Mouse (Mus musculus) splenic B cell, adult 2 months (primary cell): ENCODE measurements around the gene Timp3.

Source experiments
- DNase-seq: peaks from one replicate; pipeline ENCODE4 v3.0.0-alpha.2; 2011; ENCODE audit warnings: low read depth, low spot score
- H3K27me3 ChIP-seq: 2 replicates; pipeline ENCODE4 v1.6.1; 2012; ENCODE audit warnings: mild to moderate bottlenecking, low read length, moderate library complexity, mixed read lengths; ENCODE audit not compliant: control insufficient read depth, poor library complexity, insufficient read depth, severe bottlenecking
- H3K36me3 ChIP-seq: 2 replicates; pipeline ENCODE4 v1.6.1; 2012; ENCODE audit warnings: mild to moderate bottlenecking, low read length, moderate library complexity, mixed read lengths; ENCODE audit not compliant: control insufficient read depth, poor library complexity, insufficient read depth, severe bottlenecking

The Timp3 gene

GRCm38 (mm10) chr10:86342151-86342550 is 42.0 kb downstream of the Timp3 start:
- Histone ChIP-seq H3K36me3 (no peaks in the 10 kb centered on the region), H3K27me3 (no peaks in the 10 kb centered on the region)
- DNase-seq, result no peak

GRCm38 (mm10) chr10:86342713-86343112 is 42.5 kb downstream of the Timp3 start:
- Histone ChIP-seq H3K27me3 (no peaks in the 10 kb centered on the region), H3K36me3 (no peaks in the 10 kb centered on the region)
- no peak for DNase-seq

GRCm38 (mm10) chr10:86343362-86343761 is 43.2 kb downstream of the Timp3 start:
- H3K27me3 ChIP-seq, result no peaks in the 10 kb centered on the region
- DNase-seq, result no peak
- no peaks in the 10 kb centered on the region for H3K36me3 ChIP-seq

- Histone ChIP-seq H3K36me3 (no peaks in the 10 kb centered on the region), H3K27me3 (no peaks in the 10 kb centered on the region)
- DNase-seq, result no peak
Measured at GRCm38 (mm10) chr10:86343931-86344330, 43.8 kb downstream of the Timp3 start.

- H3K27me3 ChIP-seq, result no peaks in the 10 kb centered on the region
- H3K36me3 ChIP-seq, result no peaks in the 10 kb centered on the region
- no peak for DNase-seq
Measured at GRCm38 (mm10) chr10:86344654-86345053, 44.5 kb downstream of the Timp3 start.

- Histone ChIP-seq H3K36me3 (no peaks in the 10 kb centered on the region), H3K27me3 (no peaks in the 10 kb centered on the region)
- DNase-seq, result no peak
Measured at GRCm38 (mm10) chr10:86345645-86346044, 45.5 kb downstream of the Timp3 start.

GRCm38 (mm10) chr10:86346235-86346840 is 46.2 kb downstream of the Timp3 start:
- no peak for DNase-seq
- Histone ChIP-seq H3K36me3 (no peaks in the 10 kb centered on the region), H3K27me3 (no peaks in the 10 kb centered on the region)

GRCm38 (mm10) chr10:86351287-86351686 is 51.1 kb downstream of the Timp3 start:
- Histone ChIP-seq H3K36me3 (no peaks in the 10 kb centered on the region), H3K27me3 (no peaks in the 10 kb centered on the region)
- DNase-seq, result no peak

- no peaks in the 10 kb centered on the region for H3K36me3 ChIP-seq
- no peaks in the 10 kb centered on the region for H3K27me3 ChIP-seq
- DNase-seq, result no peak
Measured at GRCm38 (mm10) chr10:86352521-86352920, 52.3 kb downstream of the Timp3 start.

- Histone ChIP-seq H3K36me3 (no peaks in the 10 kb centered on the region), H3K27me3 (no peaks in the 10 kb centered on the region)
- peak; percentile 2 for DNase-seq
Measured at GRCm38 (mm10) chr10:86356819-86357563, 56.8 kb downstream of the Timp3 start.

GRCm38 (mm10) chr10:86358307-86358975 is 58.3 kb downstream of the Timp3 start:
- DNase-seq, result no peak
- Histone ChIP-seq H3K27me3 (no peaks in the 10 kb centered on the region), H3K36me3 (no peaks in the 10 kb centered on the region)

GRCm38 (mm10) chr10:86359208-86359607 is 59.0 kb downstream of the Timp3 start:
- Histone ChIP-seq H3K27me3 (no peaks in the 10 kb centered on the region), H3K36me3 (no peaks in the 10 kb centered on the region)
- no peak for DNase-seq

GRCm38 (mm10) chr10:86359699-86360098 is 59.5 kb downstream of the Timp3 start:
- Histone ChIP-seq H3K36me3 (no peaks in the 10 kb centered on the region), H3K27me3 (no peaks in the 10 kb centered on the region)
- no peak for DNase-seq

- H3K27me3 ChIP-seq, result no peaks in the 10 kb centered on the region
- DNase-seq, result no peak
Measured at GRCm38 (mm10) chr10:86363669-86364309, 63.6 kb downstream of the Timp3 start.

GRCm38 (mm10) chr10:86365632-86366092 is 65.5 kb downstream of the Timp3 start:
- no peaks in the 10 kb centered on the region for H3K36me3 ChIP-seq
- no peak for DNase-seq
- no peaks in the 10 kb centered on the region for H3K27me3 ChIP-seq

More at GRCm38 (mm10) chr10:86363669-86364309, 63.6 kb downstream of the Timp3 start:
- no peaks in the 10 kb centered on the region for H3K36me3 ChIP-seq
